Mouse (Mus musculus) liver, adult 2 months (tissue): Measurements from ENCODE around the gene Tmem102. TPM values are rescaled to one million over a fixed set of nuclear protein-coding genes. Genes with fewer than 3 reads are reported as not detected.

ENCODE experiments used
- DNase-seq: peaks from one replicate; pipeline ENCODE4 v3.0.0-alpha.2; 2011; ENCODE audit warnings: low read depth, low spot score; ENCODE audit errors: extremely low read depth
- H3K27ac ChIP-seq: fragments of 200-500 bp; replicated peaks from 2 replicates; pipeline ENCODE4 v1.5.1; 2012; ENCODE audit warnings: low read depth, mild to moderate bottlenecking, control low read depth, inconsistent platforms, low read length; ENCODE audit not compliant: insufficient read depth
- H3K27me3 ChIP-seq: fragments of 200-500 bp; 2 replicates; pipeline ENCODE4 v1.6.1; 2012; ENCODE audit warnings: mild to moderate bottlenecking, moderate library complexity, low read length, inconsistent platforms; ENCODE audit not compliant: control insufficient read depth, insufficient read depth
- H3K36me3 ChIP-seq: fragments of 200-500 bp; 2 replicates; pipeline ENCODE4 v1.6.1; 2012; ENCODE audit warnings: low read length, inconsistent platforms; ENCODE audit not compliant: control insufficient read depth, insufficient read depth
- H3K4me1 ChIP-seq: fragments of 200-500 bp; 2 replicates; pipeline ENCODE4 v1.6.1; 2011; ENCODE audit warnings: low read length; ENCODE audit not compliant: control insufficient read depth, insufficient read depth
- H3K4me3 ChIP-seq: fragments of 200-500 bp; 2 replicates; pipeline ENCODE4 v1.5.1; 2011; ENCODE audit warnings: low read depth, mild to moderate bottlenecking, control low read depth, low read length, moderate library complexity; ENCODE audit not compliant: insufficient read depth
- H3K79me2 ChIP-seq: fragments of 200-500 bp; 2 replicates; pipeline ENCODE4 v1.6.1; 2012; ENCODE audit warnings: inconsistent platforms, mild to moderate bottlenecking, low read length, moderate library complexity; ENCODE audit not compliant: control insufficient read depth, insufficient read depth
- H3K9ac ChIP-seq: fragments of 200-500 bp; 2 replicates; pipeline ENCODE4 v1.6.1; 2012; ENCODE audit warnings: low read depth, mild to moderate bottlenecking, control low read depth, inconsistent platforms, low read length
- CTCF ChIP-seq: fragments of 200-500 bp; IDR thresholded peaks from 2 replicates; pipeline ENCODE4 v1.5.1; 2011; ENCODE audit warnings: low read depth, low read length, control low read depth
- POLR2A ChIP-seq: fragments of 200-500 bp; IDR thresholded peaks from 2 replicates; pipeline ENCODE4 v1.6.1; 2011; ENCODE audit warnings: low read length, control low read depth; ENCODE audit not compliant: insufficient read depth; ENCODE audit errors: extremely low read depth
- WGBS: fragments of 180-500 bp; shearing (Covaris S2); methylation state at CpG from one replicate; pipeline ENCODE4 v1.1.7; 2018; 5-methylcytosine and 5-hydroxymethylcytosine counted together
- polyA plus RNA-seq: library from polyadenylated mRNA; depleted of rRNA; stranded (reverse); fragments of >200 nt; gene quantifications from 2 replicates; pipeline ENCODE4 v1.2.3, GENCODE M21; 2012
- total RNA-seq: library from RNA; depleted of rRNA; stranded (reverse); fragments of >200 nt; gene quantifications from 2 replicates; pipeline ENCODE4 v1.2.3, GENCODE M21; 2014

Tmem102 gene
- total and polyA plus RNA-seq, 2 experiments, result 2.4 to 13.5 TPM

DNA sequence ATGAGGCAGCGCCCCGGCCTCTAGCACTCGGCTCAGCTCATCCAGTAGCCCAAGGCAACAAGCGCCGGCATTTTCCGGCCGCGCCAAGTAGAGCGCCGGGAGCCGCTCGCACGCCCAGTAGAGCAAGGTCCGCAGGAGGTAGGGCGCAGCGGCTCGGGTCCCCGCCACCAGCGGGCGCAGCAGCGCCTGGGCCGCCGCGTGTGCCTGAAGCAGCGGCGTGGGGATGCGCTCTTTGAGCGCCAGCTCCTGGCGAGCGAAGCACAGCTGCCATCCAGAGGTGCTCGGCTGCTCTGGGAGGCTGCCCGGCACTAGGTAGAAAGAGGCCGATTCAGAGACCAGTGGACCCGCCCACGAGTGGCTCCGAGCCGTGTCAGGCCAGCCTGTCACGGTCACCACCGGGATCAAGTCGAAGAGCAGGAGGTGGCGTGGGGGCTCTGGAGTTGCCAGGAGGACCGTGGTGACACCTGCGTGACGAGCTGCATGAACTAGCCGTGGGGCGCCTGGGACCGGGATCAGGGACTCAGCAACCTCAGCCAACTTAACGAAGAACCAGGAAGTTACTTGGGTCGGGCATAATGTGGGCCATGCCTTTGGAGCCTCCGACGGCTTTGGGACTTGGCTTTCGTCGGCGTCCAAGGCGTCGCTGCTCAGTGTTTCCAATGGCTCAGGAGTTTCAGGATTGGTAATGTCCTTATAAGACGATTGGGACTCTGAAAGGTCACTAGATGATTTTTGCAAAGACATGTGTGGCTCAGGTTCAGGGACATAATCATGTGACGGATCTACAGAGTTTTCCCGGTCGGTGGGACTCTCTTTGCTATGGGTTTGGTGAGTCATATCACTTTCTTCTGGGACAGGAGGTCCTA, 1.4 kb downstream of the Tmem102 start:
- peak overlapping the region; percentile 59 for H3K4me3 ChIP-seq
- H3K79me2 ChIP-seq, result no peaks in the 10 kb centered on the region
- peaks cover 4% of the 10 kb centered on the region for H3K4me1 ChIP-seq
- TF ChIP-seq CTCF, result peak; percentile 77
- TF ChIP-seq POLR2A, result no peak
- H3K27me3 ChIP-seq, result peaks cover 9% of the 10 kb centered on the region
- H3K27ac ChIP-seq, result peak overlapping the region; percentile 81
- peak; percentile 80 for DNase-seq
- 3% methylated on average over 60 of the region's 60 CpGs for WGBS
- H3K36me3 ChIP-seq, result no peaks in the 10 kb centered on the region
- peak overlapping the region; percentile 67 for H3K9ac ChIP-seq

DNA sequence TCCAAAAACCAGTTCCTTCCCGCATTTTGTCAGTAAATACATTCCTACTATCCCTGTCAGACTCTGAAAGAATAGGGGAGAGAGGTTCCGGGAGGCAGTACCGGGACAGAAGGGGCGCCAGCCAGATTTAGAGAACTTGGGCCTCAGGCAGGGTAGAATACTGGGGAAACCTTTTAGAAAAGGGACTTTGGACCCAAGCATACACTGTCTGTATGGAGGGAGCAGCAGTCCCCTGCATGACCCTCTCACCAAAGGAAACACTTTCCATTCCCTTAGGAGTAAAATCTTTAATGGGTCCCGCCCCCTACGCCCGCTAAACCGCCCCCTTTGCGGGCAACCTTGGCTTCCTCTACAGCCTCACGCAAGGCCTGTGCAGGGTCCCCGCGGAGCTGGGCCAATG, 2.1 kb downstream of the Tmem102 start:
- no peaks in the 10 kb centered on the region for H3K36me3 ChIP-seq
- H3K27ac ChIP-seq, result peak overlapping the region; percentile 81
- DNase-seq, result peak; percentile 61
- H3K27me3 ChIP-seq, result peaks cover 9% of the 10 kb centered on the region
- TF ChIP-seq CTCF (no peak), POLR2A (no peak)
- peak overlapping the region; percentile 59 for H3K4me3 ChIP-seq
- H3K9ac ChIP-seq, result peak overlapping the region; percentile 61
- 2% methylated on average over 12 of the region's 12 CpGs for WGBS
- no peaks in the 10 kb centered on the region for H3K79me2 ChIP-seq
- H3K4me1 ChIP-seq, result peaks cover 4% of the 10 kb centered on the region

DNA sequence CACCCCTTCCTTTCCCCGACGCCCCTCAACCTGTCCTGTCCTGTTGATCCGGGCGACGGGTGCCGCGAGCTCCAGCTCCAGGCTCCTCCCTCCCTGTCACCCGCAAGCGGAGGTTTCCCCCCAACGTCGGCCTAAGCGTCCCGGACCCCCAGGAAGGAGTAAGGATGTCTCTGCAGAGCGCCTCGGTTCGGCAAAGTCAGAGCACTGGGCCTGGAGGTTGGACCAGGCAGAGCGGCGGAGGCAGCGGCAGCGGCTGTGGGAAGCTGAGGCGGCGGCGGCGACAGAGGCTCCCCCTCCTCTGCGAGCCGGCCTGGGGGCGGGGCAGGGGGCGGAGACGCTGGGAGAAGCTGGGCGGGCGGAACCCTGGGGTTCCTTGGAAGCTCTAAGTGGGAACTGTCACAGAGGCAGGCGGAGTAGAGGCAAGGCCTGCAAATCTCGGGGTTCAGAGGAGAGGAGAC, 2.7 kb downstream of the Tmem102 start:
- under 1% methylated on average over 33 of the region's 33 CpGs for WGBS
- peaks cover 4% of the 10 kb centered on the region for H3K4me1 ChIP-seq
- TF ChIP-seq POLR2A, result 0 out of 2 replicates have a peak, but pooled peaks have one; percentile 33
- no peak for TF ChIP-seq CTCF

DNA sequence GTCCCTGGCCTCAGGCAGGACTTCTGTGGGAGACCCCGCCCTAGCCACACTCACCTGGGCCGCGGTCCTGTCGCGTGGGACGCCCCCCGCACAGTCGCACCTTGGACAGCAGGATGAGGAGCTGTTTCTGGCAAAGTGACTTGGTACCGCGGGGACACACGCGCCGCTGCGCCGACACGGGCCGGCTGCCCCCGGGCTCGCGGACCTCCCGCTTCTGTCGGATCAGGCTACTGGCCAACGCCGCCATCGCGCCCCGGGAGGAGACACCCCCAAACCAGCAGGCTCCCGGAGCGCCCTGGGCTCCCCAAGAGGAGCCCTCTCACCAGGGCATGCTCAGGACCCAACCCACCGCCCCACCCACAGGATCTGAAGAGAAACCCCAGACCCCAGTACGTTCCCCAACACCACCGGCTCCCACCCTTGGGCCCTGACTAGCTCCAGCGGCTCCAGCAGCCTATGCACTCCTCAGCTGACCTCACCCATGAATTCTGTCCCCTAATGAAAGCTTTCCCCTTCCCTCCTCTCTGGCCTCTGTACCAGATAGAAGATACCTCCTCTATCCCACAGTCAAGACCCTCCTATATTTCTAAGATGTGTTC, 3.9 kb downstream of the Tmem102 start, which contains the start of gene Fgf11:
Fgf11 (minus strand) TSS at position 479 of the 599 bp plus-strand sequence.
- Histone ChIP-seq H3K27me3 (peaks cover 9% of the 10 kb centered on the region), H3K4me3 (peak within 1 kb of the TSS; percentile 59), H3K9ac (peak within 1 kb of the TSS; percentile 61), H3K4me1 (peaks cover 4% of the 10 kb centered on the region), H3K27ac (no peak within 1 kb of the TSS), H3K36me3 (no peaks in the 10 kb centered on the region), H3K79me2 (no peaks in the 10 kb centered on the region)
- no peak for TF ChIP-seq POLR2A
- no peak for TF ChIP-seq CTCF
- 3% methylated on average over 33 of the region's 33 CpGs for WGBS
- no peak for DNase-seq

More for the DNA sequence above, 2.7 kb downstream of the Tmem102 start:
- Histone ChIP-seq H3K36me3 (no peaks in the 10 kb centered on the region), H3K9ac (peak overlapping the region; percentile 61), H3K4me3 (peak overlapping the region; percentile 59), H3K27ac (0 out of 2 replicates have a peak overlapping the region, but pooled peaks have one; percentile 81), H3K79me2 (no peaks in the 10 kb centered on the region), H3K27me3 (peaks cover 9% of the 10 kb centered on the region)
- peak; percentile 62 for DNase-seq

DNA sequence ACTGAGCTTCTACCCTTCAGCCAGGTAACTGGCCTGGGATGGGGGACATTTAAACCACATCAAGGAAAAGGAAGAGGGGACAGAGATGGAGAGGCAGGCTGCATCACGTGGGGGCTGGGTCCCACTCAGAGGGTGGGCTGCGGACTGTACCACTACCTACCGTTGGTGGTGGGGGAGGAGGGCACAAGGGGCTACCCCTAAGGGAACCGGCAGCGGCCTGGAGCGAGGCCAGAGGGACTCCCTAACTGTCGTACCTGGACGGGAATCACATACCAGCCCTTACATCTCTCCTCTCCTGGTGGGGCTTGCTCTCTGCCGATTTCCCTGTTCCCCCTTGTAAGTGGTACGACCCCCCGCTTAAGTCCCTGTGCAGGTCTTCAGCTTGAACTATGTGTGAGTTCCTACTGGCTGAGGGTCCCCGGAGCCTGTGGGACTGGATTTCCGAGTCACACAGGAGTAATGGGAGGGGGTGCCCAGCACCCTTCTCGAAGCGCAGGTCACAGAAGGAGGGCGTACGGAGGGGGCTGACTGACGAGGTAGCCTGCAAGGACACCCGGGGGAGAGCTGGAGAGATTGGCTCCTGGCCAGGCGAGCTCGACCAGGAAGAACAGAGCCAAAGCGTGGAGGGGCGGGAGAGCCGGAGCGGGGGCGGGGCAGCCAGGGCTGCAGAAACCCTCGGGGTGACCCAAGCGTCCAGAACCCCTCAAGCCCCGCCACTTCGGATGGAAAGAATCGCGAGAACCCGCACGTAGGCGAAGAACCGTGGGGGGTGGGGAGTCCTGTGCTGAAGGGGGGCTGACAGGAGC, 4.8 kb downstream of the Tmem102 start:
- Histone ChIP-seq H3K79me2 (no peaks in the 10 kb centered on the region), H3K36me3 (no peaks in the 10 kb centered on the region), H3K4me1 (peaks cover 4% of the 10 kb centered on the region), H3K9ac (no peak overlapping the region), H3K4me3 (no peak overlapping the region; the same call in 1 of the 2 replicates), H3K27me3 (peaks cover 9% of the 10 kb centered on the region), H3K27ac (no peak overlapping the region)
- no peak for DNase-seq
- TF ChIP-seq POLR2A (no peak), CTCF (no peak)
- 4% methylated on average over 36 of the region's 36 CpGs for WGBS

DNA sequence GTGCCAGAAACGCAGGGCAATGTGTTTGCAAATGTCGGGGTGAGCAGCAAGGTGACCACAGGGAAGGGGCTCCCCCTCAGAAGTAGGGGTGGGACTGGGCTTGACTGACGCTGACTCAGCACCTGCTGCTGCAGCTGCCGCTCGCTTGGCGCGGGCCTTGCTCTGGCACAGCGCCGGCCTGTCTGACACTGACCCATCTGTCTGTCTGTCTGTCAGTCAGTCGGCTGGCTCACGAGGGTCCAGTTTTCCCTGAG, 5.4 kb downstream of the Tmem102 start:
- Histone ChIP-seq H3K4me3 (no peak overlapping the region), H3K9ac (no peak overlapping the region), H3K4me1 (peaks cover 4% of the 10 kb centered on the region), H3K27me3 (peaks cover 9% of the 10 kb centered on the region), H3K79me2 (no peaks in the 10 kb centered on the region), H3K36me3 (no peaks in the 10 kb centered on the region), H3K27ac (no peak overlapping the region)
- no peak for DNase-seq
- no peak for TF ChIP-seq CTCF
- TF ChIP-seq POLR2A, result no peak
- WGBS, result 14% methylated on average over 11 of the region's 11 CpGs
